Mouse (Mus musculus): ENCODE measurements around the gene Znrf3.

The Znrf3 gene

DNA sequence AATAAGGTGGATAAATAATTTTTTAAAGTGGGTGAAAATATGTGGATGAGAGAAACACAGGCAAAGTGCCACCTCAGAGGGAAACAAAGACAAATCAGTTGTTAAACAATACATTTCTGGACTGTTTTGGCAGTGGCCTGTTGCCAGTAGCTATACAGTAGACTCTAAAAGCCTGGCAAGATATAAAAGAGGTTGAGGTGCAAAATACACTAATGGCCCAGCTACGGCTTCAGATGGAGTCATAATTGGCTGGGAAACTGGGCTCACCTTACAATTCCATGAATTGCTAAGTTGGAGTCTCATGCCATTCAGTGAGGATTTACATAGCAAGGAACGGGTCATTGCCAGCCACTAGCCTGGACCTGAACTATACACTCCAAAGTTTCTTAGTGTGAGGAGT, 62.0 kb downstream of the Znrf3 start:
- DNase-seq = no peak

DNA sequence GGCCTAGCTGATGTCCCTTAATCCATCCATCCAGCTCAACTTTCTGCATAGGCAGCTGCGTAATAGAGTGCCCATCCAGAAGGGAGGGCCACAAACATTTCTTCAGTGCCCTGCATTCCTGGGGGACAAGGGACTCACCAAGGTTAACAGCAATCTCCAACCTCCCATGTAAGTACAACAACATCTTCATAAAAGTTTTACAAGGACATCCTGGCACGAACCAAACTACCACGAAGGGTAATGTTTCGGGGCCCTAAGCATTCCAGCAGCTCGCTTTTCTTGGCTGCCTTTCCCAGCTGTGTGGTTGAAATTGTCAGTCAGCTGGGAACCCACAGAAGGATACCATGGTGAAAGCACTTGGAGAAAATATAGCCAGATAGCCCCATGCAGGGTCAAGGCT, 63.4 kb downstream of the Znrf3 start:
- DNase-seq = no peak

DNA sequence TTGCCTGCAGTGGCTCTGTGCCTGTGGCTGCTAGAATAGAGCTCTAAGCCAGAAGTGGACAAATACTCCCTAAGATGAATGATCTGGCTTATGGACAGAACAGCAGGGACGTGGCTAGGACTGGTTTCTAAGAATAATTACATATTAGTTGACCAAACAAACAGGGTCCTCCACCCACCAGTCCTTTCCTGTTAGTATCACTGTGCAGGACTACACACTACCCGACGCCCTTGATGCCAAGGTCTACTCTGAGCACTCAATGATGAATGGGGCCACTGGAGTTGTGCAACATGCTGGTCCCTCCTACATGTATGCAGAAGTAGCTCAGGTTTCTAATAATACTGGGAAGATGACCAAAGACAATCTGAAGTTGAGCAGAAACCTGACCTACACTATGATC, 64.4 kb downstream of the Znrf3 start:
- DNase-seq = no peak

DNA sequence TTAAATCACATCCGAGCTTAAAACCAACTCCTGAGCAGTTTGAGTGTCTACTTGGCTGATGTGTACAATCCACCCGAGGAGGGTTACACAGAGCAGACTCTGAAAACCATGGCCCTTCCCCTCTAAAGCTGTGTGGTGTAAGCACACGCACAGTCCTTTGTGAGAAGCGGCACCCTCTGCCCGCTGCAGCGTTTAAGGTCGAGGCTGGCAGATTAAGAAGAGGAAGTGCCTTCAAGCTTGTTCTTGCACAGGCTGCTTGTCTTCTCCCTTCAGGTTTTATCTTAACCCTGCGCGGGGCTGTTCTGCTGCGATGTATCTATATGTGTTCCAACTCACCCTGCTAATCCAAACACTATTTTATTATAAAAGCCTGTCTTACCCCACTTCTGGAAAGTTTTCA, 75.5 kb downstream of the Znrf3 start:
- no peak for DNase-seq

DNA sequence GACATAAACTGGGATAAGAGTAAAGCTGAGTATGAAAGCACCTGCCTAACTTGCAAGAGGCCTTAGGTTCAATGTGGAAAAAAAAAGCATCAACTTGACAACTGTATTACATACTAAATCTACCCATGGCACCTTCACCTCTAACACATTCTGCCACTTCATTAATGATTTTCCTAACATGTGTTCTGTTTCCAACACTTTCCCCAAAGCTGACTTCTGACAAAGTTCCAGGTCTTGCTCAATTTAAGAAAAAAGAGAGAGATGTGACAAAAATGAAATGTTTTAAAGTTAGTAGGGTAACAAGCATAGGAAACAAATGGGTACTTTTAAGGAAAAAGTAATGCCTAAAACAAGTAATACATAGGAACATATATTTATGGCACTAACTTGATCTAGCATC, 76.2 kb downstream of the Znrf3 start:
- DNase-seq = no peak

DNA sequence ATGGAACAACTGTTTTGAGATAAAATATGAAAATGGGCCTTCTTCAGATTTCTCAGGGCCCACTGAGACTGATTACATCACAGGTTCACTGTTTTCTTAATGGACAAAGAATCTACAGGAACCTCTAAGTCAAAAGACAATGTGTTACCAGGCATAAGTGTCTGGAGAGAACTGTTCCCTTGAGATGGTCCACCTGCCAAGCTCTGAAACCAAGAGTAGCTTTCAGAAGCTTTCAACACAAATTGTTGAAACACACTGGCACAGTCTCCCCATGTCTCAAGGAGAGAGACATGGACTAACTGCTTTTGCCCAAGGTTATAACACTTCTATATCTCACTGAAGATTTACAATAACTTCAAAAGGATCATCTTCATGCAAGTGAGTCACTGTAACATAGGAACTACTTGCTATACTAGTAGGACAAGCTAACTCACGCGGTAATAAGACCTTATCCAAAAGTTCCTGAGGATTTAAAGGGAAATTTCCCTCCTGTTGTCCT, 89.3 kb downstream of the Znrf3 start:
- no peak for DNase-seq

DNA sequence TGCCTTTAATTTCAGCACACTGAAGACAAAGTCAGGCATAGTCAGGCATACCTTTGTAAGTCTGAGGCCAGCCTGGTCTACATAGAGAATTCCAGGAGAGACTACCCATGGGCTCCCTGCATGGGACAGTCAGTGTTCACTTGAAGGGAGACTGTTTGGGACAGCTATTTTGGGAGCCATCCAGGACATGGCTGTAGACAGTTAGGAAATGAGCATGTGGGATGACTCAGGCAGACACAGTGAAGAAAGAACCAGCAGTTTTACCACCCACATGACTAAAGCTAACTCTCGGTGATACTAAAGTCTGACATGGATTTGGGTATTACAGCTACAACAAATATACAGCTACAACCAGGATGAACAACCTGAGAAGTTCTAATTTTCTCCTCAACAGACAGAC, 89.9 kb downstream of the Znrf3 start:
- DNase-seq = no peak

DNA sequence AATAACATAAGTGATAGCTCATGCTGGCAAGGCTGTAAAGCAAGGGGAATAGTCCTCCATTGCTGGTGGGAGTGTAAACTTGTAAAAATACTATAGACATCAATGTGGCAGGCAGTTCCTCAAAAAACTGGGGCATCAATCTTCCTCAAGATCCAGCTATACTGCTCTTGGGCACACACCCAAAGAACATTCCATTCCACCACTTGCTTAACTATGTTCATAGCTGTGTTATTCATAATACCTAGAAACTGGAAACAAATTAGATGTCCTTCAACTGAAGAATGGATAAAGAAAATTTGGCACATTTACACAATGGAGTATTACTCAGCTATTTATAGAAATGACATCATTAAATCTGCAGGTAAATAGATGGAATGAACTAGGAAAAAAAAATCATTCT, 91.6 kb downstream of the Znrf3 start:
- DNase-seq = no peak

DNA sequence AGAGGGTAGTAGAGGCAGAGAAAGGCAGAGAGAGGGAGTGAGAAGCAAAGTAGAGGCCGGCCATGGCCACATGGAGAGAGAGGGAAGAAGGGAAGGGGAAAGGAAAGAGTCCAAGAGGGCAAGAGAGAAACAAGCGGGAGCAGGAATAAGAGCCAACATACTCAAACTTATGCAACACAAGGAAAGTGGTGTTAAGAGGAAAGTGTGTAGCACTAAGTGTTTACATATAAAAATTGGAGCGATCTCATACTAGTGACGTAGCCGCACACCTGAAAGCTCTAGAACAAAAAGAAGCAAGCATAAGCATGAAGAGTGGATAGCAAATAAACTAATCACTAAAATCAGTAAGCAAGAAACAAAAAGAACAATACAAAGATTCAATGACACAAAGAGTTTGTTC, 95.2 kb downstream of the Znrf3 start:
- DNase-seq = no peak

DNA sequence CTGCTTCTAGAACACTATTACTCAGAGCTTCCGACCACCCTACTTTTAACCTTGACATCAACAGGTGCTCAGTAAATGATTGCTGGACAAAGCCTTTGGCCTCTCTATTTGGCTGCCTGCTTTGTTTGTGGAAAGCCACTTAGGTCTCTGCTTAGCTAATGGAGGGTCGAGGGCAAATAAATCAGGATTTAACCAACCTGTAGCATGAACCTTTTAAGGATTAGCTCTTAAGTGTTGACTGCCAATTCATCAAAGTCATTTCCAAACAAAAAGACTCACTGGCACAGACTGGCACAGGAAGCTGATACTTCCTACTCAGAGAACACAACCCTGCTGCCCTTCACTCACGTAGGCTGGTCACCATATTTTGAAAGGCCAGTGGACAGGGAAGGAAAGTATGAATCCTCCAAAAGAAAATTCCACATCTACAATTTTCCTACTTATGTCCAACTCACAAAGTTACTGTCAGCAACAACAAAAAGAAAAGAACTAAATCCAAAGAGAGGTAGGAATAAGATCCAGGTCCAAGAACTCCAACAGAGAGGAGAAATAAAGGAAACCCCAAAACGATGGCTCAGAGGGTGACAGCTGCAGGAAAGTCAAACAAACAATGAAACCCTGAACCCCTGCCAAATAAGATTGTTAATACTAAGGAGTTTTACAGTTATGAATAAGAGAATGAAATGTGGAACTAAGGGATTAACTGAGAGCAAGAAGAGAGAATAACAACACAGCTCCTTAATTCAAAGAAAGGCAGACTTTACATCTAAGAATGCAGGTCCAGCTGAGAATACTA, 97.6 kb downstream of the Znrf3 start:
- DNase-seq = no peak

DNA sequence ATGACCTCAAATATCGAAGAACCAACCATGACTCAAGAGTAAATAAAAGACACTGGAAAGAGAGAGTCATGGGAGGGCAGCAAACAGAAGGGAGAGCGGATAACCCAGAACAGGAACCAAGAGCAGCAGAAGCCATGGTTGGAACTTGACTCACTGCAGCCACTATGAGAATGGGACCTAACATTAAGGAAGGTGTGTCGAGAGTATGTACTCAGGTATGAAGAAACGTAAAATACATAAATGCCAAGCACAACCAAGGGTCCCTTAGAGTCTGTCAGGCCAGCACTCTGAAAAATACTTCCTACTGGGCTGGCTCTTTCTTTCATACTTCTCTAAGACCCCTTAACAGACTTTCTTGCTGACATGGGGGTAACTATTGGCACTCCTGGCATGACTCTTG, 100.9 kb downstream of the Znrf3 start:
- DNase-seq = no peak

DNA sequence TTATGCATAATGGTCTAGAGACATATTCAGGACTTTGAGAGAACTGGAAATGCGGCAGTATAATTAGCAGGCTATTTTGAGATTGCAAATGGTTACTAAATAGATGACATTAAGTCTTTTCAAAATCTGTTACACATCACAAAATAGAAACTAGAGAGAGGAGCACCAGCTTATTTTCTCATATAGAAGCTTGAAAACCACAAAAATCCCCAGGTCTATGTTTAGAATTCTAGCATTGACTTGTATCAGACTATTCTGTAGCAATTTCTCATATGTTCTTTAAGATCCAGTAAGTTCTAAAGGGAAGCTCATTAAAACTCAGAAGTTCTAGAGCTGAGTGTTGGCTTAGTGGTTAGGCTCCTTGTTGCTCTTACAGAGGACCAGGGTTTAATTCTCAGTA, 104.9 kb downstream of the Znrf3 start:
- no peak for DNase-seq

DNA sequence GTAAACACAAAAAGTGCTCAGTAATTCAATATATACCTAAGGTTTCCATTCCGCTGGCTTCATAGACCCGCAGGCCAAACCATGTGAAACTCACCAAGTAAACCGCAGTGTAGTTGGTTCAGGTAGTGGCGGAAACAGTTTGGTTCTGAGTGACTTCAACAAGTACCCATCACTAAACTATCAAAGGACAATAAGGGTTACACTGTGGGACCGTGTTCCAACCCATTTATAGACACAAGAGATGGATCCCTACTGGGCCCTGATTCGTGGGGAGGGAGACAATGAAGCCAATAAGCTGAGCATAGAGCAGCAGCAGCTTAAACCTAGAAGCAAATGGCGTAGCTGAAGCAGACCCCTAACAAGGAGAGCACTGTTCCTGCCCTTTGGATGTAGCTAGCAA, 107.8 kb downstream of the Znrf3 start:
- no peak for DNase-seq

DNA sequence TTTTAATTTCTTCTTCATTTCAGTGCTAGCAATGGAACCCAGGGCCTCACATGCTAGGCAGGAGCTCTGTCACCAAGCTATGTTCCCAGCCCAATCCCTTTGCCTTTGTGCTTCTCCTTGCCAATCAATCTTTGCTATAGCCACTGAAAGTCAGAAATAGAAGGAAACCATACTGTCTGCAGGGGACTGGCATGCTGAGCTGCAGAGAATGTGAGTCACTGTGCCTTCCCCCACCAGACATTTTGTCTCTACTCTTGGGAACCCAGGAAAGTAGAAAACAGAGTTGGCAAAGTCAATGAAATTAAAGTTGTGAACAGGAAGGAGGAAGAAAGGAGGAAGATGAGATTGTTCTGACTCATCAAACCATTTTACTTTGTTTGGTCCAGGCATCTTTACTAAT, 108.4 kb downstream of the Znrf3 start:
- DNase-seq = no peak

DNA sequence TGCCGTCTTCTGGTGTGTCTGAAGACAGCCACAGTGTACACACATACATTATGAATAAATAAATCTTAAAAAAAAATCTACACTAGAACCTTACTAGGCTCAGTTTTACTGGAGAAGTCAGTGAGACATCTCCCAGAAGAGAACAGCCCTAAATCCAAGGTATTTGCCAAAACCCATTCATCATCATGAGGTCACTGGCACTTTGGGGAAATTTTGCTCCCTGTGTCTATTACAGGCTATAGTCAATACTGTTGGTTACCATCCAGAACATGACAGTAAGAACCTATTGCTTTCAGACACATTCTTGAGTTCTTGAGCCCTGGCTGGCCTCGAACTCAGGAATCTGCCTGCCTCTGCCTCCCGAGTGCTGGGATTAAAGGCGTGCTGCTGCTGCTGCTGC, 113.8 kb downstream of the Znrf3 start:
- no peak for DNase-seq

DNA sequence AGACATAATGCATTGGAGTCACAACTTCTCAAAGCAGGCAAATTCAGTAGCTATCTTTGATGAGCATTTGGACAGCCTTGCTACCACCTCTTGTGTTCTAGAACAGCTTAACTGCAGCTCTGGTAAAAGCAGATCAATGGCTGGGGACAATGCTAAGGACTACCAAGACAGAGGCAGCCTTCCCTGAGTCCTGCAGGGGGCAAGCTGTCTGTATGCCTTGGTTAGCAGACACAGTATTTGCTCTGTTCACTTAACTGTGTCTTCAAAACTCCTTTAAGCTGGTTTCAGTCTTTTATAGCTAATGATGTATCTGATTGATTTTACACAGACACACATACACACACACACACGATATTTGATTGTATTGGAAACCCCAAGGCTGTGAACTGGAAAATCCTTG, 117.0 kb downstream of the Znrf3 start:
- no peak for DNase-seq

DNA sequence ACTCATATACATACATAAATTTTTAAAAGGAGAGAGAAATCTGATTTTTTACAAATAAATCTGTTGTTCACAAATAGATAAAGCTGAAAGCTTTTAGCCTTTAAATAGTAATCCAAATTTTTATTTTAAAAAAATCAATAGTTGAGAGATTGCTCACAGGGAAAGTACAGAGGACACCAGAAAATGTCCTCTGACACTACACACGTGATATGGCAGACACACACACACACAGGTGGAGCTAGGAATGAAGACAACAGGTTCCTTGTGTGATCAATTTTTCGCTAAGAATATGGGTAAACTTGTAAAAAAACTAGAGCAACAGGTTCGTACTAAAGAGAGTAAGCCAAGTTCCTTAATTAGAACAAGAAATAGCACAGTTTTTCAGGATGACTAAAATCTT, 118.4 kb downstream of the Znrf3 start:
- no peak for DNase-seq

DNA sequence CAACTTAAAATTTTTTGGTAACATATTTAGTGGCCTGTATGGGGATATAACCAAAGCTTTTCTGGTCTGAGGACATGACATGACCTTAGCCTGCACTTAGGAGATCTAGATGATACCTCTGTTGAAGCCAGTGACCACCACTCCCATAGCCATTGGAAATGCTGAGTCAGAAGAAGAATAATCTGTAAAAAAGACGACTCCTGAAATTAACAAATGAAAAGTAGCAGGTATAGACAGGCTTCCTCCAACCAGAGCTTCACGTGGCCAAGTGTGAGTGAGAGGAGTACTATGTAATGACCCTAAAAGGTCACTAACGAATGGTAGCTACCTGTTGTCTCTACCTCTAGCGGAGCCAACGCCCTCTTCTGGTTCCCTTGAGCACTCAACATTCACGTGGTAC, 119.4 kb downstream of the Znrf3 start:
- no peak for DNase-seq

DNA sequence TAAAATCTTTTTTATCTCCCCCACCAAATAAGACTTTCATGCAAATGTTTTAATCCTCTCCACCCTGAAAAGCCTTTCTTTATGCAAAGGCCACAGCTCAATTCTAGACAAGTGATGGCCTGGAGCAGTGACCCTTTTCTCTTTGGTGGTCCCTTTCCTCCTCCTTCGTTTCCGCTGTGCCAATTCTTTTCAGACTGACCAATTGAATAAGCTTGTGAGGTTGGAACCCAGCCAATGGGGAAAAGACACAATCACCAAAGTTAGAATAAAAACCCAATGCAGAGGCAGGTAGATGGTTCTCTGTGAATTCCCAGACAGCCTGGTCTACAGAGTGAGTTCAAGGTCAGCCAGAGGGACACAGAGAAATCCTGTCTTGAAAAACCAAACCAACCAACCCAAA, 120.4 kb downstream of the Znrf3 start:
- DNase-seq = no peak

DNA sequence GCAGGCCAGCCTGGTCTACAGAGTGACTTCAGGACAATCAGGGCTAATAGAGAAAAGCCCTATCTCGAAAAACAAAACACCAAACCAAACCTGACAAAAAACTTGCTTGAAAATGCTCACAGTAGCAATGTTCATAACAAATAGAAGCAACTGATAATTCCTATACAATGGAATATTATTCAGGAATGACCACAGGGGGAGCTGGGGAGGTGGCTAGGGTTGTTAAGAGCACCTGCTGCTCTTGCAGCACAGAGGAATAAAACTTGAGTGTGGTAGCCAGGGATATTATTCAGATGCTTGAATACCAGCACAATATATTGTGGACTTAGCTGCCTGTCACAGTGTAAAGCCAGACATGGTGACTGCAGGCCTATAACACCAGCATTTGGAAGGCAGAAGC, 123.0 kb downstream of the Znrf3 start:
- no peak for DNase-seq

DNA sequence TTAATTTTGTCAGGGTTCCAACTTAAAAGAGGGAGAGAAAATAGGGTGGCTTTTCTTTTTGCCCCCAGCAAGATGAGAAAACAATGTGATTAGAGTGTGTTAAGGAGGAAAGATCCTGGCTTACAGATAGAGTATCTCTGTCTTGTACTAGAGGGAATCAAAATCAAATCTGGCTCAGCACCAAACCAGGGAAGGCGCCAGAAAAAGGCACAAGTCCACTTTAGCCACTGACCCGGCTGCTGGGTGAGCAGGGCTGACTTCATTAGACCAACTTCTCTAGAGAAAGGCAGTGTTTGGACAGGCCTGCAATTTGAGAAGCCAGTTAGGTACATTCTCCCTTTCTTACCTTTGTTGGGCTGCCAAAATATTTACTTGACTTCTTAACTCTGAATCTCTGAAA, 125.7 kb downstream of the Znrf3 start:
- DNase-seq = no peak

DNA sequence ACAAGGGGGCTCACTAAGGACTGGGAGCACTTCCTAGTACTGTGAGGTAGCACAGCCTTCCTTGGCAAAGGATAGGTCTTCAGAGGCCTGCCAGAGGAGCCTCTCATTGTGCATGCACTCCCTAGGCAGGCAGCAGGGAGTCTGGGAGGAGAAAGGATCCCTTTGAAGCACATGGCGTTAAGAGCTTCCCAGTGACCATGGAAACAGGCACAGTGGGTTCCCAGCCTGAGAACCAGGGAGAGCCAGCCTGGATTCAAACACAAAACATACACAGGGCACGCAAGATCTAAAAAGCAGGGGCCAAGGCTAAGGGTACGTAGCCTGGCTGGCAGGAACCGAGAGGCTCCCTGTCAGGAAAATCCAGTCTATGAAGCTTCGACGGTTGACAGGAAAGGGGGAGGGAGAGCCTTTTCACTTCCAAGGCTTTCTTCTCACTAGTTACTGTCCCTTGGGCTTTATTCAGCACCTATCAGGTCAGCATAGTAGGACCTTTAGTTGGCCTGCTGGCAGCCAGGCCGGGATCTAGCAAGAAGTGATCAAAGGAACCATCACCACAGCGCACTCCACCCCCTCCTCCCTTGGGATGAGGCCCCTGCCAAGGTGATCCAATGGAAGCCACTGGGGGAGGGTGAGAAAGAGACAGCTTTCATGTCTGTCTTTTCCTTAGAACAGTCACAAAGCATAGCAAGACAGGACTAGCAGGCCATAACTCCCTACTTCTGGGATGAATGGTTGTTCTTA, 126.4 kb downstream of the Znrf3 start:
- DNase-seq = peak; percentile 21

DNA sequence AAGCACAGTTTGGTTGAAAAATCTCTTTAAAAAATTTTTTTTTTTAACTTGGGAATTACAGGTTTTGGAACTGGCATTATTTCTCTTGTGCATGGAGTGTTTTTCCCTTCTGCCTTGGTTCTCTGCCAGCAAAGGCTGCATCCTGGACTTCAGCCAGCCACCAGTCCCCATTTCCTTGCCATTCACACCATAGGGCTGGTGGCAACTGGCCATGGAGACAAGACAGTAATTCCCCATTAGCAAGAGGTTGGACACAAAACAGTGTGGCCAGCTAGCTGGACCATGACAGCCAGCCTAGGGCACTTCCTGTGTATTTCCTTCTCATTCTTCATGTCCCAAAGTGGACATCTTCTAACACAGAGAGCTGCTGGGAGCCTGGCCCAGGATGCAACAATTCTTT, 129.9 kb downstream of the Znrf3 start:
- peak; percentile 73 for DNase-seq

DNA sequence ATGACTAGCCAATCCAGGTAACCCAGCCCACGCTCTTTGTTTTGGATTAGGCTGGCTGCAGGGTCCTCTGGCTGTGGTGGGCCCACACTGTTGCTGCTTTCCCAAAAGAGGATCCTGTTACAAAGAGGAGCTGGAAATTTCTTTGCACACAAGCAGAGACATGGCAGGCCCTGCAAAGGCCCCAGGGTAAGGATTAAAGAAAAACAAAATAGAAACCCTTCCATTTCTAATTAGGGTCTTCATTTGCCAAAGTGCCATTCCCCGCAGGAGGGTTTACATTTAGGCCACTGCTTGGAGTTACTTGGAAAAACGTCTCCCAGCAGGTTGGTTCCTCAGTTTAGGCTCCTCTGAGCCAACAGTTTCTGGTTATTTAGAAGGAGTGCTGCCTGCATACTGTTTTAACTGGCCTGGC, 130.3 kb downstream of the Znrf3 start:
- no peak for DNase-seq
